Mouse (Mus musculus) adrenal gland, adult 2 months (tissue): ENCODE results near the gene Smg6. TPM values are rescaled to one million over a fixed set of nuclear protein-coding genes. Genes with fewer than 3 reads are reported as not detected.
"Not testable (repeated sequence)": the region's sequence is repeated elsewhere in the genome, so short reads cannot be mapped to it uniquely, and the experiment has no call there.

Experiments used
- DNase-seq: peaks from one replicate; pipeline ENCODE4 v3.0.0; 2021
- polyA plus RNA-seq: library from polyadenylated mRNA; depleted of rRNA; stranded (reverse); fragments of >200 nt; gene quantifications from 2 replicates; pipeline ENCODE4 v1.2.3, GENCODE M21; 2012
- total RNA-seq, 2 experiments: library from RNA; stranded (reverse); gene quantifications; 2 replicates each; pipeline ENCODE4 v1.2.3; 2021

Smg6 gene
- total and polyA plus RNA-seq, 3 experiments = 19.7 to 32.6 (median 20.9) TPM

DNA sequence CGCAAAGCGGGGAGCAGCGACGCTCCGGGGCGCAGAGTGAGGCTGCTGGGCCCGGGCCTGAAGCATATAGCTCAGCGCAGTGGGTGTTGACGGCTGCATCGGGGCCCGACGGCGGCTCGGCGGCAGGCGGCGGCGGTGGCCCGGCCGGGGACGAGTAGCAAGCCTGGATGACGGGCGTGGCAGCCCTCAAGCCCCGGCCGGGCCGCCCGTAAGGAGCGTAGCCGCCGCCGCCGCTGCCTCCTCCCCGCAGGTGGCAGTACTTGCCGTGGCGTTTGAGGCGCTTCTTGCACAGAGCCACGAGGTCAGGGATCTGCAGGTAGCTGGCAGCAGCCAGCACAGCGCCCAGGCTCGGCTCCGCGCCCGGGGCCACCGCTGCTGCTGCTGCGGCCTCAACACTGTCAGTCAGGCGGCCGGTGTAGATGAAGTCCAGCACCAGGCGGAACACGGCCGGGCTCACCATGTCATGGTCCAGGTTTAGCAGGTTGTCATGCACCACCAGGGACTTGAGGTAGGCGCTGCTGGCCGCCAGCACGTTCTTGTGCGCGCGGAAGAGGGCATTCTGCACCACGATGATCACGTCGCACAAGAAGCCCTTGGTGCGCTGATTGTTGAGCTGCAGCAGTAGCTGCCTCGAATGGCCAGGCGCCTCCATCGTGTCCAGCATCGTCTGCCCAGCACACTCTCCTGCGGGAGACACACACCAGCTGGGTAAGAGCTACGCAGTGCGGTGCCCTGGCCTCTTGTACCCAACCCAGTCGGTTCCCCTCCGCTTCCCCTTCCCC, 241.4 kb downstream of the Smg6 start:
- peak; percentile 55 for DNase-seq

DNA sequence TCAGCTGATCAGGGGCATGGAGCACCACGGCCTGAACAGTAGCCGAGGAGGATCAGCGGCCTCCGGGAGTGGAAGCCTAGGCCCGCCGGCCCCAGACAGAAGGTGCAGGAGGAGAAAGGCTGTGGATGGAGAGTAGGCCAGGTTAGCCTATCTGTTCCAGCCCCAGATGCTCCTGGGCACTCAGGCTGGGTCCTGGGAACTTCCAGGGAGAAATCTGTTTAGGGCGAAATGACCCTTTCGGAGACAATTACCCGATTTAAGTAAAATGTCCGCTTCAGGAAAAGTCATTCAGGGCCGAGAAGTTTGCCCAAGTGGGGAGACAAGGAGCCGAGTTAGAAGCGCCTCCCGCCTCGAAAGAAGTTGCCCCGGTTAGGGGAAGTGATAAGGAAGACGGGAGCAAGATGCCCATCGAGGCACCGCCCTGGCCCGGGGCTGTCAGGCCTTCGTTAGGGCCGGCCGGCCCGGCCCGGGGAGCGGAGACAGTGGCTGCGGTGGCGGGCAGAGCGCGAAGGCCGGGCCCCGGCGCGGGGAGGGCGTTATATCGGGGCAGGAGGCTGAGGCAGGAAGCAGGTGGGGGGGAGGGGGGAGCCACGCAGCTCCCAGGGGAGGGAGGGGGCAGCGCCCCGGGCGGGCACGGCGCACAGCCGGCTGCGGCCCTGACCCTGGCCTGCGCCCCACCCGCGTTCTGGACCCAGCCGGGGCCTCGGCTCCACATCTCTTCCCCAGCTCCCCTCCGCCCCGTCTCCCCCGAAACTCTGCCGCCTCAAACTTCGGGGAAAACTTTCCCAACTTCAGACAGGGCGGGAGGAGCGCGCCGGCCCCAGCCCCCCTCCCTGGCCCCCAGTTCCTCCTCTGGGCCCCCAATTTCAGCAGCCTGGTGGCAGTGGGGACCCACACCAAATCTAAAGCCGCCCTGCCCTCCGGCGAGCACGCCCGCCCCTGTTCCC, 242.3 kb downstream of the Smg6 start:
- peak; percentile 56 for DNase-seq

DNA sequence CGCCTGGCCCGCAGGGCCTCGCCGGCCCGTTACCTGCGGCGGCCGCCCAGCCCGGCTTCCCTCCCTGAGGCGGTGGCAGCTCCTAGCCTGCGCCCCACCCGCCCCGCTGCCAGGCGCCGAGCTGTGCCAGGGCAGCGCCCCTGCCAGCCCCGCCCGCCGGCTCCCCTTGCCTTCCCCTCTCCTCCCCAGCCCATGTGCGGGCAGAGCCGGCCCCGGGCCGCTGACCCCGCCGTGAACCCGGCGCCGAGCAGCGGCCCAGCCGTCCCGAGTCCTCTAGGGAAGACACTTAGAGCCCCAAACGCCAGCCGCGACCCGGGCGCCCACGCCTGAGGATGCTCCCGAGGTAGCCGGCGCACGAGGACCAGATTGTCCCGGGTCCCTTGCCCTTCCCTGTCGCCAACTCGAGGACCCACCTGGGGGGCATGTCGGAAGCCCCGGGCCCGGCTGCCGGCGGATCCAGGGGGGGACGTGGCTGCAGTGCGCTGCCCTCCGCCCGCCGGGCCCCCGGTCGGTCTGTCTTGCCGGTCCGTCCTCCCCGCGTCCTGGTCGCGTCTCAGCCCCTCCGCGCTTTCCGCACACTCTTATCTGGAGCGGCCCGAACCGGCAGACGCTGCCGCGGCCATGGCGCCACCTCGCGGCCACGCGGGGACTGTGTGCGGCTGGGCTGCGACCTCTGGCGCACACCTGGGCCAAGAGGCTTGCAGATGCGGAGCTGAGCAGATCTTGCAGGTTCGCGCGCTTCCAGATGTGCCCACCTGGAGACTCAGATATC, 243.2 kb downstream of the Smg6 start:
- peak; percentile 89 for DNase-seq

DNA sequence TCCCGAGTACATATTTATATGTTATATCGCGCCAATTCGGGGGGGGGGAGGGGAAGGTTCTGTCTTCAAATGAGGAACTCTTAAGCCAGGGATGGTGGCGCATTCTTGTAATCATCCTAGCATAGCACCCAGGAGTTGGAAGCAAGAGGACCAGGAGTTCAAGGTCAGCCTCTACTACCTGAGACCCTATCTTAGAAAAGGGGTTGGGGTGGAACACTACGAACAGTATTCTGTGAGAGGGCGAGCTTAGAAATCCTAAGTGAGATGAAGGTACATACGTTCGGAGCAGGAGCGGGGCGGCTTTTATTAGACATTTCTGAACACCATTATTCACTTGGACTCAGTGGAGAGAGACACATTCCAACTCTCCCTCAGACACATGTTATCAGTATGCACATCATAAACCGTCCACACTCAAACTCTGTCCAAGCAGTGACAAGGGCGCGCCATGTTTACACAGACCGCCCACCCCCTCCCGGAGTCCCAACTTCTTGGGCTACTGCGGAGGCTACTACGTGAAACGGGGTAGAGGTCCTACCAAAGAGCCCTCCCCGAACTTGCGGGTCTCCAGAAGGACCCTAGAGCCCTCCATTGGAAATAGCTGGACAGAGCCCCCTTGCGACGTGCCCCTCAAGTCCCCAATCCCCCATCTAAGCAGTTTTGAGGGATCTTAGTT, 243.9 kb downstream of the Smg6 start, which contains the start of gene Hic1:
Gene Hic1 (minus strand): TSS at position 115 of the 676 bp plus-strand sequence.
- peak; percentile 44 for DNase-seq

DNA sequence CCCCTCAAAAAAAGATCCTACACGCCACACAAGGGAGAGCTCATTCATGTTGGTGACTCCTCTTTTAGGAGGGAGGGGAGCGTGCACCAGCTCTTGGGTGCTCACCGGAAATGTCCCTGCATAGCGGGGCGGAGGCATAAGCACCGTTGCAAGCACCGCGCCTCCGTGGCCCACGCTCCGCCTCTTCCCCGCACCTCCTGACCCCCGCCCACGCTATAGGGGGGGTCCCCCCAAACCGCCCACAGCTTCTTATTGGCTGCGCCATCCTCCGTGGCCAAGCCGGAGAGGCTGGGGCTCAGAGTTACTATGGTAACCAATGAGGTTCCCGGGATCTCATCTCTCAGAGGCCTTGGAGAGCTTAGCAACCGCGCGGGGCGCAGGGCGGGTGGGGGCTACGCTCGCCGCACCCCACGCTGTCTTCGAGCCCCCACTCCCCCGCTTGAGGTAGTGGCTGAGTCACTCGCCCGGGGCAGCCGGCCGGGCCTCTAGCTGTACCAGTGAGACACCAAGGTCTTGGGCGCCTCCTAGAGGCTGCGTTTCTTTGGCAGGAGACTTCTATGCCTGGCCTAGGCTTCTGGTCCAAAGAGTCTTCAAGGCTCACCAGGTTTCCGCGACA, 244.6 kb downstream of the Smg6 start:
- peak; percentile 95 for DNase-seq

DNA sequence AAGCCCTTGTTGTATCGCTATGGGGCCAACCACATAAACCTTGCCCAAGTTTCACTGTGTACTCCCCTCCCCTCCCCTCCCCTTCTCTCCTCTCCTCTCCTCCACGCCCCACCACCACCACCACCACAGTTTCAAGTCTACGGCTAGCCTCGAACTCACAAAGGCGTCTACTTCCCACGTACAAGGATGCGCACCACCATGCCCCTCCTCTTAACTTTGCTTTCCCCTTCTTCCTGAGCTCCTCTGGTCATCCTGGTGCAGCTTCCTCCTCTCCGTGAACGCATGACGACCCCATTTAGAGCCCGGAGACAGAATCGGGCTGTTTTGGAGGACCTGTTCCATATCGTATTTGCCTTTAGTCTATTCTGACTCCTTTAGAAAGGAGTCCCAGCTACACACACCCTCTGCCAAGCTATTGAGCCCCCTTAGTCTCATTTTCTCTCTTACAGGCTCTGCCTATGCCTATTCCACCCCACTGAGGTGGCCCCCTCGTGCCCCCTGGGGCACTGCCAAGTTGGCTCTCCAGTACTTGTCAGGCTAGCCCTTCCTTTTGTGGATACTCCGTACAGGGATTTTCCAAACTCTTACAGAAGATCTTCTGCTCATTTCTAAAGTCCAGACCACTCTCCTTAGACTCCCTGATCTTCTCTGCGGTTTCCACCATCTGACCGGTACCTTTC, 245.7 kb downstream of the Smg6 start:
- DNase-seq = no peak

DNA sequence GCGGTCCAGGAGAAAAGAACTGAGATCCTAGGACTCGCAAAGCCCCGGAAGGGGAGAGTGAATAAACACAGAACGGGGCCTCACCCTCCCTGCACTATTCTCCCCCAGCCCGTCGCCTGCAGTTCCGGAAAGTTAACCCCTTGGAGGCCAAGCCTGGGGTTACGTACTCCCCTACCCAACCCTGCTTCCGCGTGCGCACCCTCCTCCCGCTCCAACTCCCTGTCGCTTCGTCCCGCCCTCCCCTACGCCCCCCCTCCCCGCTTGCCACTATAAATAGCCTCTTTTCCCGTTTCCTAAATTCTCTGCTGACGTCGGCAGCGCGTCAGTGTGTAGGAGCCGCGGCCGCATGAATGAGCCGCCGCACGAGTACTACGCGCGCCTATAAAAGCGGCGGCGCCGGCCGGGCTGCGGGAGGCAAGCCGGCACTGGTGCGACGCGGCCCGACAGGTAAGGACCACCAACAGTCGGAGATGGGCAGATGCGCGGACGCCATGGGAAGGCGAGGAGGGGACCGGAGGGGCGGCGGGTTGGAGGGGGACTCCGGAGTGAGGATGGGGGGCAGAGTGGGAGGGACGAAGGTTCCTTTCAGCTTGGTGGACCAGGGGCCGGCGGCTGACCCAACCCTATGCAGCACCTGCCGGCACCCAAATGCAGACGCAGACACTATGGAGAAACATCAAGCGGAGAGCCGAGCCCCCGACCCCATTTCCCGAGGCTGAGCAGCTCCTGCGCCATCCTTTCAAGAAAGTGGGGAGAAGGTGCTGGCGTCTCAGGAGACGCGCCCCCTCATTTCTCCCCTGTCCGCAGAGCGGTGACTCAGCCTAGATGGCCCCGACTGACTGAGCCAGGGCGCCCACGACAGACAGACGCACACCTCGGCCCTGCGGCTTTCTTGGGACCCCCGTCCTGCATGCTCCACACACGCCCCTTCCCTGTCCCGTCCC, 246.8 kb downstream of the Smg6 start:
- peak; percentile 57 for DNase-seq

DNA sequence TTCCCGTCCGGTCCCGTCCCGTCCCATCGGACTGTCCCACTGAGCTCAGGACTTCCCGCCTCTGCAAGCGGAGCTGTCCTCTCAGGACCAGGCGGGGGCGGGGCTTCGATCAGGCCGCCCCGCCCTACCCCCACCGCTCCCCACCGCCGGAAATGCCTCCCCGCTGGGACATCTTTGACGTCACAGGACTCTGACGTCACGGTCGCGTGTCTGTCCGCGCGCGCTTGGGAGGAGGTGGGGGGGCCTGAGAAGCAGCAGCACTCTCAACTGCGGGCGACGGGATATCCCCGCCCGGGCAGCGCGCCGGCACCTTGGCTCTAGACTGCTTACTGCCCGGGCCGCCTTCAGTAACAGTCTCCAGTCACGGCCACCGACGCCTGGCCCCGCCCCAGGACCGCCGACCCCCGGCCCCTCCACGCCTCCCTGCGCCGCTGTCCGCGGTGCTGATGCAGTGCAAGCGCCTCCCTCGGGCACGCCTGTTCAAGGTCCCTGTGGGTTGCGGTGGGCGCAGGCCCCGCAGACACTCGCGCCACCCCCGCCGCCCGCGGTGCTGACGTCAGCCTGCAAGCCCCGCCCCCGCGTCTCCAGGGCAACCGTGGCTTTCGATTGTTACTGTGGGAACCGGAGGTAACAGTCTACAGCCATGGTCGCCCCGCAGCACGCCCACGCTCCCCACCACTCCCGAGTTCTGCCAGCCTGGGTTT, 247.6 kb downstream of the Smg6 start:
- peak; percentile 91 for DNase-seq

DNA sequence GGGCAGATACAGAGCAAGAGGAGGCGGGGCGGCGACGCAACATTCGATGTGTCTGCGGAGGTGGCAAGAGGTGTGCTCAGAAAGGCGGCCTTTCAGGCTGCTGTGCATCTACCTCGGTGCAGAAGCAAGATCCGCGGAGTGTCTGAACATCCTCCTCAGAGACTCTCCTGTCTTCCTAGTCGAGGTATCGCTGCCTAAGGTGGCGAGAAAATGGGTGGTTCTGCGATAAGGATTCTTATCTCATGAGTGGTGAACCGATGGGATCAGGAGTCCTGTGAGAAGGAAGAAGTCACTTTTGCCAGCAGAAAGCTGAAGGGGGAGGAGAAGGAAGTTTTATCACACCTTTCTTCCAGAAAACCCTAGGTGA, 248.2 kb downstream of the Smg6 start:
- no peak for DNase-seq

DNA sequence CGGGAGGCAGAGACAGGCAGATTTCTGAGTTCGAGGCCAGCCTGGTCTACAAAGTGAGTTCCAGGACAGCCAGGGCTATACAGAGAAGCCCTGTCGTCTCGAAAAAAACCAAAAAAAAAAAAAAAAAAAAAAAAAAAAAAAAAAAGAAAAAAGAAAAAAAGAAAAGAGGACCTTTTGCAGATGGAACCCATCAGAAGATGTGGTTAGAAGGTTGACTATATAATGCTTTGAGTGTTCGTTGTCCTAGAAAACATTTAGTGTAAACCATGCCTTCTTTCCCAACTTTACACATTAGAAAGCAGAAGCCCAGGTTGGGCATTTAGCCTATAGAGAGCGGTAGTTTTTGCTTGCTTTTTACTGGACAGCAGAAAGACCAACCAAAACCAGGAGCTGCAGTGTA, 249.0 kb downstream of the Smg6 start:
- DNase-seq = not testable (repeated sequence)

DNA sequence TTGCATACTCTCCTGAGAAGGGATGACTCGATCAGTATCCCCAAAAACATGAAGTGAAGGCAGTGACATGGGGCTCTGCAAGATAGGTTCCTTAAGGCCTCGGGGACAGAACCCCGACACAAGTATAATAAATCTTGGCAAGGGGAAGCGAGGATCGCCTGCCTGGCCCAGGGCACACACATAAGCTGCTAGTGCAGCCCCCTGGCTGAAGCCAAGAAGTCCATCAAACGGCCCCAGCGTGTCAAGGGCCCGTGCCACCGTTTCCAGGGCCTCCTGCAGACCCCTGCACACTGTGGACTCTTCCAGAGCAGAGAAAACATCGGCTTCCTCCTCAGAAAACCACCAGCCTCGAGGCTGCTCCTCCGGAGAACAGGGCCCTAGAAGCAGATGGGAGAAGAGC, 252.4 kb downstream of the Smg6 start:
- no peak for DNase-seq

DNA sequence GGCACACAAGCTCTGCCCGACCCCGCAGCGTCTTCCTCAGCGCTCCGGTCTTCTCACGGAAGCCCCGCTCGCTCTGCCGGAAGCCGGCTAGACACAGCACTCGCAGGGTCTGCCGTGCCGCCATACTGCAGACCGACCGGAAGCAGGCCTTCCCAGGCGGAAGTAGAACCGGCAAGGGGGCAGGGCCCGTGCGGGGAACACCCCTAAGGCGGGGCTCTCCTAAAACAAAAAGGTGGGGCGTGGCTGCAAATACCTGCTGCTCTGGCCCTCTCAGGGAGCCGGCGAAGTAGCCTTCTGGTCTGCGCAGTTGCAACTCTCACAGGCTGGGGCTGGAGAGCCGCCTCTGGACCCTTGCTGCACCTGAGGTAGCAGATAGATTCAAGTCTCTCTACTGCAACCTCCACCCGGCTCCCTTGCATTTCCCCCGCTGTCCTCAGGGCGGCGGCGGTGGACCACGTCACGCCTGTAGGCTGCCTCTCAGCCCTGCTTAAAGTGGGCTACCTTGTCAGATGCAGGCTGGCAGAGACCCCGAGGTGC, 253.1 kb downstream of the Smg6 start, which contains the start of gene Ovca2:
Gene Ovca2 (minus strand): TSS at position 164 of the 537 bp plus-strand sequence.
- peak; percentile 93 for DNase-seq

DNA sequence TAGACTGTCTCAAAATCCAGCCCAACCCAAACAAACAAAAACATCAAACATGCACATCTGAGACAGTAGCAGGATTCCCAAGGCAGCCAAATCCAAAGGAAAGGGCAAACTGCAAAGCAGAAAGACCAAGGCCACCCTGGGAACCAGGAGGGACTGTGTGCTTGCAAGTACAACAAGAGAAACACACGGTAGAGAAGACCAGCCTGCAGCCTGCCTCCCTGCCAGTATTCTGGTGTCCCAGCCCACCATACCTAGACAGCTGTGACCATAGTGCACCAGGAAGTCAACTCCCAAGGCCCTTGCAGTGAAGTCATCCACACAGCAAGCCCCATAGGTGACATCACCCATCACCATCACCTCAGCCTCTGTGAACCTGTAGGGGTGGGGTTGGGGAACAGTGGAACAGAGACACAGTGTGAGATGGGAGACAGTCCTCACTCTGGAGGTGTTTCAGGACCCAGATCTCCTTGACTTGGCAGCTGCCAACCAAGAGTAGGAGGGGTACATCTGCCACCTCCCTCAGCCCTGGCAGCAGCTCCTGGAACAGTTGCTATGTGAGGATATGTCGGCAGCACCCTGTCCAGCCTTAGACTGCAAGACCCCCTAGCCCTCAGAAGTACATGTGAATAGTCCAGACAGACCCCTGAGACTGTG, 258.4 kb downstream of the Smg6 start:
- no peak for DNase-seq

DNA sequence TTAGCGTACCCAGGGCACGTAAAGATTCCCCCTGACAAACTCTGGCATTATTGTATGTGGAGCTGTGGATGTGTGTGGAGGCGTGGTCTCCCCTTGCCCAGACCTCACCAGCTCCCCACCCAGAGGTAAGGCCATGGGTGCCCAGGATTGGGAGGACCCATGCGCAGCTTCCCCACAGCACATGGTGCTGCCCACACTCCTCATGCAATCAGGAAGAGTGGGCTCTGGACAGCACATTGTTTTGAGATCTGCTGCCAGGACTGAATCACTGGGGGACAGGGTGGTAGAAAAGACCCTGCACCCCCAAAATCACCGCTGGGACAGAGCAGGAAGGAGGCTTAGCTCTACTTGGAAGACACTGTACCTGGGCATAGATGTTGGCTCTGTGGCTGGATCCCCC, 258.9 kb downstream of the Smg6 start:
- DNase-seq = no peak

DNA sequence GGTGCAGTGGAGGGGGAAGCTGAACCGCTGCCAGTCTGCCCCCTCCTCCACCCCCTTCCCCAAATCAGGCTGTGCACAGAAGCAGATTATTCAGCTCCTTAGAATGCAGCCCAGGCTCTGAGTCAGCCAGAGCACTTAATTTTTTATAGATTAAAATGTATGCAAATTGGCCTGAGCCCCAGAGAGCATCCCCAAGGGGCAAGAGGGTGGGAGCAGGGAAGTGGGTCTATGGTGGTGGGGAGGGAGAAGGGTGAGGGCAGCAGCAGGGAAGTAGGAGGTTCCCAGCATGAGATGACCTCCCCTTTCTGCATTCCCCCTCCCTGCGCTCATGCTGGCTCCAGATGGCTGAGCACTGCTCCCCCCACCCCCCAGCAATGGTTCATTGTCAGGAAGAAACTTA, 259.4 kb downstream of the Smg6 start:
- DNase-seq = no peak

DNA sequence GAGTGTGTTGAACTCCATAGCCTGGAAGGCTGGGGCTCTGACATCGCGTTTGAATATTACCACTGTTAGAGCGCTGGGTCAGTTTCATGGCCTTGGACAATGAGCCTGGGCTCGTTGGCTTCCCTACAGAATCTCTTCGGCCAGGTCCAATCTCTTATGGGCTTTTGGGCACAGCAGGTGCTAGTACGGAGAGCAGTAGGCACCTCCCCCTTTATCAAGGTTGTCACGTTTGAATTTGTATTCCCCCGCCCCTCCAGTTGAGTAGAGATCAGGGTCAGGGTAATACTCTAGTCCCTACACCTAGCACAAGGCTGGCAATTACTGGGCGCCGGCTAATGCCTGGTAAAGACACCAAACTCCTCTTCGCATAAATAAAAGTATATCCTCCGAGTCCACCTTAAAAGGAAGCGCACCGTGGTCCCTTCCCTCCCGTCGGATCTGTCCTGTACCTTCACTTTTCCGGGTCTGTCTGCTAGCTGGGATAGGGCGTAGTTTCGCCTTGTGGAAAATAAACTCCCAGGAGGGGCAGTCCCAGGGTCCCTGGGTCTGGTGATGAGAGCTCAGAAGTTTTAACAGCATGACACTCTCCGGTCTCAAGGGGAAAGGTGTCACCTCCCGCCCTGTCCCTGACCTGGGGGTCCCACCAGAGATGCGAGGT, 264.2 kb downstream of the Smg6 start:
- DNase-seq = peak; percentile 53

DNA sequence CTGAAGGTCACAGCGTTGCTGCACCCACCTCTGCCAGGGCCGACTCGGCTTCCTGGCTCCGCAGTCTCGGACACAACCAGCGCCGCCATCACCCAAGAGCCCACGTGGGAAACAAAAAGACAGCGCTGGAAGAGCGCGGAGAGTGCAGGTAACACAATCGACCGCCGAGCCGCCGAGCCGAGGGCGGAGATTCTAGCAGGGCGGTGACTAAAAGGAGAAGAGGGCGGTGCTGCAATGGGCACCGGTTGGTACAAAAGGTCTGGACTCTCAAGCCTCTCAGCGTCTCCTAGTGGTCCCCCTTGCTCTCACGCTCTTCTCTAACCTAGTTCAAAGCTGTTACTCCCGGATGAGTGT, 264.7 kb downstream of the Smg6 start:
- peak; percentile 91 for DNase-seq
